Mouse (Mus musculus) cerebellum, postnatal 4 days (tissue): Measurements from ENCODE around the gene Kmt5b.
A peak's percentile ranks its signal among the peaks of the same experiment; 100 is the strongest.

Experiments used
- DNase-seq, 2 experiments: peaks; one replicate each; pipeline ENCODE4 v3.0.0; 2022; ENCODE audit warnings: low spot score in 2 of 2, mixed read lengths in 1 of 2

Gene Kmt5b

DNA sequence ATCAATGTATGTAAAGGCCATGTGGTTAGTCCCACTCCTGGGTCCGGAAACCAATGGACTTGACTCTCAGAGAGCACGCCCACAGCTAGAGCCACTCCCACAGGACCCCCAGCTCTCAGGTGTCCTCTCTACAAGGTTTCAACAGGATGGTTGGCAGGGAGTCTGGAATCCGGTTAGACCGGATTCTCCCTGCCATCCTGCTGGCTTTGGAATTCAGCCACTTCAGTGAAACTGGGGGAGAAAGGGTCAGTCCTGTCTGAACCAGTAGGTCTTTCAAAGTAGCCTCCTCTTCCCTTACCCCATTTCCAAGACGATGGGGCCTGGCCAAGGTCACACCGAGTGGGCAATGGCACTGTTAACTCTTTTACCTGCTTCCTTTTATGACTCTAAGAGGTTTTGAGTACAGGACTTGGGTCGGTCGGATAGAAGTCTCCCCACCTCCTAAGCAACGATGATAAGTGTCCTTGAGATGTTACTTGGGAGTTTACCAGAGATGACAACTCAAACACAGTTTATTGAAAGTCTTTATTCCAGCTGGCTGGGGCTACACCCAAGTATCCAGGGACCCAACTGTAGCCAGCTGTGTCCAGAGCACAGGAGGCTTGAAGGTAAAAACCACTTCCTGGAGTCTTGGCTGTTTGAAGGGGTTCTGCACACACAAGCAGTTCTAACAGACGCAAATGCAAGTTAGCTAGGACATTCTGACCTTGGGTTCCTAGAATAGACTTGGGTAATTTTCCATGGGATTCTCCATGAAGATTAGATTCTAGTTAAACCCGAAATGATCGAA lies 75.3 kb downstream of the Kmt5b start:
- no peak for DNase-seq

DNA sequence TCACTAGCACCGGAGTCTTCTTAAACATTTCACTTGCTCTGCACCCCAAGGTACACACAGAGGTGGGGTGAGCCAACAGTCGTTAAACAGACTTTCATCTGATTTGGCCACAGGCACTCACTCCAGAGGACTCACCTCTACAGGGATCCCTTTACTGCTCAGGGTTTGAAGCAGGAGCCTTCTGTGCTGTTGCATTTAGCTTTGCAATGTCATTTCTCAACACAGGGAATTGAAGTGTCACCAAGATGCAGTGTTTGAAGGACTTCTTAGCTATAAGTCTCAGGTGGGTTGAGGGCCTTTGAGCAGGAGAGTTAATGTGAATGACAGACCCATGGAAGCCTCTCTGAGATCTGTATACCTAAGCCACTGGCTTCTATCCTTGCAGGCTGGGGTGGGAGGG lies 76.4 kb downstream of the Kmt5b start:
- DNase-seq, result no peak

DNA sequence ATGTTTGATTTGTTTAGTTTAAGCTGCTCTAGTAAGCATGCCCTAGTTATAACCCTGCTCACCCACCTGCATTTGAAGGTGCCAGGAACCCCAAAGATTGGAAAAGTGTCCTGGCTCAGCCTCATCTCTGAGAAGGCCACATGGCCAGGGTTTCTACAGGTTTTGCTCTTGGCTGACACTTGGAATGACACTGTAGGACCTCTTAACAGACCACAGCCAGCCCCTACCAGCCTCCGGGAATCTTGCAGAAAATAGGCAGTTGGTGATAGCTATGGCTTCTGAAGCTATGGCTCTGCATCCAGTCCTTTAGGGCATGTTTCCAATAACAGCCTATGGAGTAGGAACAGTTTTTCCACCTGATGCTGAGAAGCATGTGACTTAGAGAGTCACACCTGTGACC lies 77.6 kb downstream of the Kmt5b start:
- no peak for DNase-seq

DNA sequence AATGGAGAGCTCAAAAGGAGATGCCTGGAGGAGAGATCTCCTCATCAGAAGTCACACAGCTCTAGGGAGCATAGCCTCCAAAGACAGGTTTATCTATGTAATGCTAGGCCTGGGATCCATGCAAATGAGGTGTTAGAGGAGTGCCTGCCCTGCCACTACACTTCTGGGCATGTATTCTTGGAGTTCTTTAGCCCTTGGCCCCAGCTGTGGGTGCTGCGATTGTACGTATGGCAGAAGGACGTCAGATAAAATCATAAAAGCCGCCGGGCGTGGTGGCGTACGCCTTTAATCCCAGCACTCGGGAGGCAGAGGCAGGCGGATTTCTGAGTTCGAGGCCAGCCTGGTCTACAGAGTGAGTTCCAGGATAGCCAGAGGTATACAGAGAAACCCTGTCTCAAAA lies 78.1 kb downstream of the Kmt5b start:
- DNase-seq, result no peak

DNA sequence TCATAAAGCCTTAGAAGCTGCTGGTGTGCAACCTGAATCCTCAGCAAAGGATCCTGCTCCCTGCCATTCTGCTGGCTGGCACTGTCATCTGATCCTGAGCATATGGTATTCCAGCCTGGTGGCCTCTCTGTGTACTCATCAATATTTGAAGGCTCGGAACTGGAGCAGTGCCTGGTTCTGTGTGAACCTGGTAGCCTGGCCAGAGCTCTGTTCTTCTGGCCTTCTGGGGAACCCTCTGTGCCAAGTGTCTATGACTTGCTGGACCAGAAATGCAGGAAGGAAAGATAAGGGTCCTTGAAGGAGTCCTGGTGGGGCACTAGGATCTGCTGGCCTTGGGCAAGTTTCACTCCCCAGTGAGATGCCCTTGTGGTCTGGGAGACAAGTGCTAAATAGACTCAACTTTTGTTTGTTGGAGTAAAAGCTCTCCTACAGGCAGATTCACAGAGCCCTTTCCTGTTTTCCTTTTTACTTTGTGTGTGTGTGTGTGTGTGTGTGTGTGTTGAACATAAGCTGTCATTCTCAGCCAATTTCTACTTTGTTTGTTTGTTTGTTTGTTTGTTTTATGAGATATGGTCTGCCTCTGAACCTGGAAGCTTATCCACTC lies 78.7 kb downstream of the Kmt5b start:
- DNase-seq, result peak in 1 of 2 experiments; percentile 20

DNA sequence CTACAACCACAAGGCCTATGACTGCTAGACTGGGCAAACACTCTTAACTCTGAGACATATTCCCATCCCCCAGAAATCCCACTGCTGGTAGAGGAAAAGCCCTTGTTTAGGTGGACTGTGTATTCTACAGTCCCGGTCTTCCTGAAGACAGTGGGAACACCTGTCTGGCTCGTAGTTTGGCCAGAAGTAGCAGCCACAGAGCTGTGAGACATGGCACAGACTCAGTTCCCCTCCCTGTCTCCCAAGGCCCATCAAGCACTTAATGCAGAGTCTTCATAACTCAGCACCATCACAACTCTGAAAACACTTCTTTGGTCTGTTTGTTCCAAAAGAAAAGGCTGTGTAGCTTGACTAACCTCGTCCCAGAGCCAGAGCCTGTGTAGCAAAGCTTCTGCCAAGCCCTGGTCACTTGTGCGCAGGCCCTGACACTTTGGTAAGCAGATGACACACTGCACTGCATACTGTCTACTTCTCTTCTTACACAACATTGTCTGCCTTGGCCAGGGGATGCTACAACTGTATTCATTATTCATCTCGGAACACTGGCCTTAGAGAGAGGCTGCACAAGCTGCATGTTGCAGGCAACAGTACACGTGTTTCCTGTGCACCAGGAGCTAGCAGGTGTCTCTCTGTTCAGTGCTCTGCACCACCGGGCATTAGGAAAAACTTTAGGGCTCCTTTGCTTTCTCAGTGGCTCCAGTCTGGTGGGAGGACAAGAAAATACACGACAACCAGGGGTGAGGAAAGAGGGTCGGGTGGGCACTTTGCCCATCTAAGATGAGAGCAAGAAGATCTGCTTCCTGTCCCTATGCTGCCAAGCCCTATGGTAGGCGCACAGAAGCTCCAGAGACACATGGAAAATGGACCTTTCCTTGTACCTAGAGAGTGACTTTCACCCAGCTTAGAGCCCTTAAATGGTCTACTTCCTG lies 79.7 kb downstream of the Kmt5b start:
- no peak for DNase-seq

DNA sequence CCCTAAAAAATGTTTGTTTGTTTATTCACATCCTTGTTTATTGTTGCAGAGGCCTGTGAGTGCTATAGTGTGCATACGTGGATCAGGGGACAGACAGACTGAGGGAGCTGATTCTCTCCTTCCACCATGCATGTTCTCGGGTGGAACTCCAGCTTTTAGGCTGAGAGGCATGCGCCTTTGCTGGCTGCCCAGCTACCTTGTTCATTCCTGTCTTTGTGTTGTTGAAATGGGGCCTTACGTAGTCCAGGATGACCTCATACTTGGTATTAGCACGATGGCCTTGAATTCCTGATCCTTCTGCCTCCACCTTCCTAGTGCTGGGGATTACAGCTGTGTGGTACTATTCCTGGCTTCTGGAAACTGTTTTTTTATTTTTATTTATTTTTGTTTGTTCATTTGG lies 80.5 kb downstream of the Kmt5b start:
- DNase-seq, result no peak

DNA sequence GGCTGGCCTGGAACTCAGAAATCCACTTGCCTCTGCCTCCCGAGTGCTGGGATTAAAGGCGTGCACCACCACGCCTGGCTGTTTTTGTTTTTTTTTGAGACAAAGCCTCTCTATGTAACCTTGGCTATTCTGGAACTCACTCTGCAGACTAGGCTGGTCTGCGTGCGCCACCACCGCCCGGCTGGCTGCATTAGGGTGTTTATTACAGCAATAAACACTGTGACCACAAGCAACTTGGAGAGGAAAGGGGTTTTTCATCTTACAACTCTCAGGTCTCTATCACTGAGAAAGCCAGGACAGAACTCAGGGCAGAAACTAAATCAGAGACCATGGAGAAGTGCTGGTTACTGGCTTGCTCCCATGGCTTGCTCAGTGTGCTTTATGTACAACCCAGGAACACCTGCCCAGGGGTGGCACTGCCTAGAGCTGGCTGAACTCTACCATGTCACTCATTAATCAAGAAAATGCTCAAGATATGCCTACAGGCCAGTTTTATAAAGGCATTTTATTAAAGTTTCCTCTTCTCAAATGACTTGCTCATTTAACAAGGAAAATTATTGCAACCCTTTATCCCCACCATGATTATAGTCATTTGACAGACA lies 81.1 kb downstream of the Kmt5b start:
- no peak for DNase-seq

DNA sequence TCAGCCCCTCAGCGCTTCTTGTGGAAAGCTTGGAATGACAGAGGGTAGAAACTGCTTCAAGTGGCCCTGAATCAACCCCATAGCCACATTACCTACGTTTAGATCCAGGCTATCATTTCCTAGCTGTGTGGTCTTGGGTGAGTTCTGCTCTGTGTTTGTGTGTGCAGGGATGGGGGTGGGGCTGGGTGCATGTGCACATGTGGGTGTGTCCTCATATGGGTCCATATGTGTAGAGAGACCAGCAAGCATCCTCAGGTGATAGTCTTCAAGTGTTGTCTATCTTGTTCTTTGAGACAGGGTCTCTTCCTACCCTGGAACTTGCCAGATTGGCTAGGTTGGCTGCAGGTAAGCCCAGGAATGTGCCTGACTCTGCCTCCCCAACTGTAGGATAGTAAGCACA lies 82.0 kb downstream of the Kmt5b start:
- DNase-seq, result no peak

DNA sequence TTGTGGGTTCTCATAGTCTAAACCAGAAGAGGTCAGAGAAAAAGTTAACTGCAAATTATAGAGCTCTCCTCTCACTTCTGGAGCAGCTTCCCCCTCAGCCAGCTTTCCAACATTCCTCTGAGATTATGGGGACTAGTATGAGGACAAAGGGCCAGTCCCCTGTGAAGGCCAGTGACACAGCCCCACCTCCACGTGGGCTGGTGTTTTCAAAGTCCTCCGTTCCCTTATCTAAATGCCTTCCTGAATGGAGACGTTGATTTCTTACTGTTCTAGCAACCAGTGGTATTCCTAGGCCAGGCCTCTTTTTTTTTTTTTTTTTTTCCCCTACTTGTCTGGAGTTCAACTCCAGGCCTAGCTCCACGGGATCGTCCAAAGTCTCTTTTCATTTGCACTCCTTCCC lies 82.9 kb downstream of the Kmt5b start:
- no peak for DNase-seq

DNA sequence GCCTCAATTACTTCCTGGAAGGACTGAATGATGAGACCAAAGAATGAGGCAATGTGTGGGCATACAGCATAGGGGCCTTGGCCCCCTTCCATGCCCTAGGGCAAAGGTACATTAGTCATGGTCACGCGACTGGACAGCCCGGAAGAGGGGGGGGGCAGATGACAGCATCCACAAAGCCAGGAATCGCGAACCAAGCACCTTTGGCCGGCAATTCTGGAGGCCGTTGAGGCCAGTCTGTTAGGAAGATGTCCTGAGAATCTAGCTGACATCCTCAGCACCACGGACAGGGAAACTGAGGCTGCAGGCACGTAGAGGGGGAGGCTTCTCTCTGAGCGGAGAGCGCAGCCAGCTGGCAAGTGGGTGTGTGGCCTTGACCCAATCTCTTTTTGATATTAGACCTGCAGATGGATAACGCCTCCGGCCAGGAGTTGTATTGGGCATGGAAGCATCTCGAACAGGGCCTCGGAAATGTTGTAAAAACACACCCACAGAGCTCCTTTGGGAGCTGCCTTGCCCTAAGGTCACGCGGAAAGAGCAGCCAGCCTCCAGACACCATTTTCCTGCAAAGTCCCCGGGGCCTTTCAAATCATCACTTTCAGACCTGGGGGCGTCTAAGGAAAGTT lies 83.7 kb downstream of the Kmt5b start:
- DNase-seq, result peak in 1 of 2 experiments; percentile 57

DNA sequence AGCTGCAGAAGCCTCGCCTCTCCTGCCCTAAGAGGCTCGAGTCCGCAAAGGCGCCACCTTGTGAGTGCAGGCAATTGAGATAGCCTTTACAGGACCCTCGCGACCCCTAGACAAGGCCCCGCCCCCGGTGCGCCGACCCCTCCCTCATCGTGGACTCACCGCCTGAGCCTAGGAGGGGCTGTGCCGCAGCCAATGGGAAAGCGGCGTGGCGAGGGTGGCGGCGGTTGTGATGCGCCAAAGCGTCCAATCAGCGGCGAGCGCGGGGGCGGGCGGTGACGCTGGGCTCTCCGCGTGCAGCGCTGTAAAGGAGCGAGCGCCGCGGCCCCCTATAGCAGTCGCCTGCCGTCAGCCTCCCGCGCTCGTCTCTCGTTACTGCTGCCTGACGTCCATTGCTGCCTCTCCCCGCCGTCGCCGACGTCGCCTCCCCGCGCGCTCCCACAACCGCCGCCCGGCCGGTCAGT lies 84.3 kb downstream of the Kmt5b start, which contains the start of gene Chka:
TSS of gene Chka (plus strand) at position 272 of the 461 bp plus-strand sequence.
- DNase-seq, result peak; percentile 95 to 97

DNA sequence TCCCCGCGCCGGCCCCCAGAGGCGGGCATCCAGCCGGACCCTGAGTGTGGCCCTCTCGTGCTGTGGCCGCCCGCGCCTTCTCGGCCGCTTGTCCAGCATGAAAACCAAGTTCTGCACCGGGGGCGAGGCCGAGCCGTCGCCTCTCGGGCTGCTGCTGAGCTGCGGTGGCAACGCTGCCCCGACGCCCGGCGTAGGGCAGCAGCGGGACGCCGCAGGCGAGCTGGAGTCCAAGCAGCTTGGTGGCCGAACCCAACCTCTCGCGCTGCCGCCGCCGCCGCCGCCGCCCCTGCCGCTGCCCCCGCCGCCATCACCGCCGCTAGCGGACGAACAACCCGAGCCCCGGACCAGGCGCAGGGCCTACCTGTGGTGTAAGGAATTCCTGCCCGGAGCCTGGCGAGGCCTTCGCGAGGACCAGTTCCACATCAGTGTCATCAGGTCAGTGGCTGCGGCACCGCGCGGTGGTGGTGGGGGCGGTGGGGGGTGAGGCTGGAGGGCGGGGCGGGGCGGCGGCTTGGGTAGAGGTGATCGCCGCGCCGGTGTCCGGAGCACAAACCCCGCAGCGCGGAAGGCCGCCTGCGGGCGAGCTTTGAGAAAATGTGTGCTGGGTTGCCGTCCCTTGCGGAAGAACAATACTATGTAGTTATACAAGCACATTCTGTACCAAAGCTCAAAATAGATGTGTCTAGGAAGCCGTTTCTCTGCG lies 84.9 kb downstream of the Kmt5b start:
- DNase-seq, result peak; percentile 30 to 57

DNA sequence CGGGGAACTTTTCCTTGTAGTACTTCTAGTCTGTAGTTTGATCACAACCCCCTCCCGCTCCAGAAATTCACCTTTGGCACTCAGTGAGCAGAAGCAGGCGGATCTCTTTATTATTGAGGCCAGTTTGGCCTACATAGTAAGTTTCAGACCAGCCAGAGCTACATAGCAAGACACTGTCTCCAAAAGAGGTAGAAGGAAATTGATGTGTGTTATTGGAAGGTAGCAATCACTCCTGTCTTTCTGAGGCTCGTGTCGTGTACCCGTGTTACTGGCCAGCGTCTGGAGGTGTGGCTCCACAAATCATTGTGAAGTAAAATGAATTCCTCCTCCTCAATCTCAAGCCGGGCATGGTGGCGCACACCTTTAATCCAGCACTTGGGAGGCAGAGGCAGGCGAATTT lies 85.9 kb downstream of the Kmt5b start:
- no peak for DNase-seq

DNA sequence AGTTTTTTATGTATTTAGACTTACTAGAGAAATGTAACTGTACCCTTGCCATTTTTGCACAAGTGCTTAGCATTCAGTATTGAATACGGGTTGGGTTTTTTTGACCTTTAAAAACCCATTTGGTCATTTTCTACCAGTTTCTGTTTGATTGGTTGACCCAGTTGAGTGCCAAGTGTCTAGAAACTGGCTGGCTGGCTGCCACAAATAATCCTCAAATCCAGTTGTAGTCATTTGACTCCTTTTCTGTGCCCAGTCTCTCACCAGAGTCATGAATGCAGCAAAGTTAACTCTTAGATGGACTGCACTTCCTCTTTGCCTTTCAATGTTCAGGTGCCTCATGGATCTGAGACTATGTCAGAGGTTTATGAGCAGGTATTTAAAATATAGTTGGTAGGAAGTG lies 86.7 kb downstream of the Kmt5b start:
- peak in 1 of 2 experiments; percentile 21 for DNase-seq

DNA sequence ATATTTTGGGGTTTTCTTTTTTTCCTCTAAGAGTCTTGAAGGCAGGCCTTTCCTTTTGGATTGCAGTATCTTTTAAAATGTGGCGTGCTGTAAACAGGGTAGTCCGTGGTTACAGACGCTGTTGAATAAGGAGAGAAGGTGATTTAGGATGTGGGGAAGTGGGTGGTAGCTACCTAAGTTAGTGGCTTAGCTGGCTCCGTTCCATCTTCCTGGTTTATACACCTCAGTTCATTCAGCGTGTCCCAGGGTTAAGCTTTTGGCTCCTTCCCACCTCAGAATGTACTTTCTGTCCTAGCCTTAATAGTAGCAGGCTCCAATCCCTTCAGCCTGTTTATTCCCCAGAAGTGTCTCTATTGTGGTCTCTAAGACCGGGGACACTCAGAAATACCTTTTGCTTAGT lies 87.9 kb downstream of the Kmt5b start:
- no peak for DNase-seq

DNA sequence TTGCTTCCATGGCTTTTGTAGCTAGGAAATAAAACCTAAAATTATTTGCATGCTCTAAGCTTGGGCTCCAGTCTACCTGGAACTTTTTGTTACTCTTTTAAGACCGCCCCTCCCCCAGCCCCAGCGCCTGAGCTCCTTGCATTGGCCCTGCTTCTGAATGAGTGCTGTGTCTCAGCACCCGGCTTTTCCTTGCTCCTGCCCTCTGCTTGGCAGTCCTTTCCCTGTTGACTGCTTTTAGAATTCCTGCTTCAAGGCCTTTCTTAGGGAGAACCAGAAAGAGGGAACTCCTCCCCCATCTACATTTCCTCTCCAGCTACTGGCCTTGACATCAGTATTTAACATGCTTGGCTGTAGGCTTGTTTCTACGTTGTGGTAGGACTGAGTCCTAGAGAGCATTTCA lies 88.4 kb downstream of the Kmt5b start:
- no peak for DNase-seq

DNA sequence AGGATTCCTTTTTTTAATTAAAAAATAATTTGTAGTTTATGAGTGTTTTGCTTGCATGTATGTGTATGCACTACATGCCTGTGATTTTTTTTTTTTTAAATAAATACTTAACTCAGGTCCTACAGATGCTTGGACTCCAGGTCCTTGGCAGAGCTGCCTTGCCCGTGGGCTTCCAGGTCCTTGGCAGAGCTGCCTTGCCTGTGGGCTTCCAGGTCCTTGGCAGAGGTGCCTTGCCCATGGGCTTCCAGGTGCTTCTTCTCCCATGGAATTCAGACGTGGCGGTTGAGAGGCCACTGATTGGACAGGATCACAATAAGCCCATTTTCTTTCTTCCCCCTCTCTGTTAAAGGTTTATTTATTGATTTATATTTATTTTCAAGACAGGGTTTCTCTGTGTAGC lies 90.0 kb downstream of the Kmt5b start:
- DNase-seq, result no peak

DNA sequence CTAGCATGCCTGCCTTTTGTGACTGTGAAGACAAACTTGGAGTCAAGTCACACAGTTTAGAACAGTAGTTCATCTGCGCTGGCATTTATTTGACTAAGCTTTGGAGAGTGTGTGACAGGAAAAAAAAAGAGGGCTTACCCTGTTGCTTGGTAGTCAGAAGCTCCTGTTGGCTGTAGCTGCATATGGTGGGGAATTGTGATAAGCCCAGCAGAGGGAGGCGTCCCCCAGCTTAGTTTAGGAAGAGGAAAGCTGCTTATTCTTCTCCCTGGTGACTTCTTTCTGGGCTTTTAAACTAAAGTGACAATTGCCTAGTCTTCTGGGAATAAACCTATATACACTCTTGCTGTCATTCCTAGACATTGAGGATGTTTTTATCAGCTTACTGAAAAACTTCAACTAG lies 95.5 kb downstream of the Kmt5b start:
- no peak for DNase-seq

DNA sequence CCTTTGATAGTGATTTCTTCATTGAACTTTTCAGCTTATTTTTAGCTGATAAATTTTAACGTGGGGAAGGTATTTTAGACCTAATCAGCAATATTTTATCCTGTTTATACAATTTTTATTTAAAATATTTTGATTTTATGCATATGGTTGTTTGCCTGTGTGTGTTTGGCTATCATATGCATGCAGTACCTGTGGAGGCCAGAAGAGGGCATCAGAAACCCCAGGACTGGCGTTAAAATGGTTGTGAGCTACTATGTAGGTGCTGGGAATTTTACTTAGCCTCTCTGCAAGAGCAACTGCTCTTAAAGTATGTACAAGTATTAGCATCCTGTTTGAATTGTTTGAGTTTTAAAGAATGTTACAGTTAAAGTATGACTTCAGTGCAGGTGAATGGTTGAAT lies 97.7 kb downstream of the Kmt5b start:
- DNase-seq, result no peak
